Comparison of ENCODE assay signal across 12 mouse cellular contexts in genomic region chr4:102856086-102856485, GRCm38 (mm10).
DNase-seq lines count a peak whose midpoint lies in the region; ATAC-seq and TF ChIP-seq lines count a peak whose summit lies in the region.
"Had no signal": no experiment of that assay in that cellular context is flagged by ENCODE, and none has a peak within 500 bp of the region (broad histone marks: within the 10 kb centered on the region; RNA-seq: fewer than 3 reads in every experiment).

No protein-coding gene starts in this region.

- H3K4me1 ChIP-seq in forebrain, embryonic 11.5 days (replicated peaks; ENCODE audit: control insufficient read depth, insufficient read depth, low read length): peaks cover 4% of the 10 kb centered on the region; the same call in 1 of the 2 replicates
- H3K4me1 ChIP-seq in hindbrain, postnatal 0 days (ENCODE audit: insufficient read depth, low read length): peaks cover 13% of the 10 kb centered on the region; the same call in 1 of the 2 replicates
- H3K4me1 ChIP-seq in olfactory bulb, adult 2 months (ENCODE audit: control insufficient read depth, insufficient read depth, low read length): peaks cover 13% of the 10 kb centered on the region
- H3K4me1 ChIP-seq: liver, embryonic 13.5 days; megakaryocyte, embryonic 14.5 days had no signal

- no peak overlapping the region for H3K4me3 ChIP-seq in forebrain, embryonic 11.5 days (ENCODE audit: low read depth, low read length)
- H3K4me3 ChIP-seq in hindbrain, postnatal 0 days (ENCODE audit: low read length): no peak overlapping the region
- H3K4me3 ChIP-seq in olfactory bulb, adult 2 months (ENCODE audit: insufficient read depth, low read depth, low read length): no peak overlapping the region
- H3K4me3 ChIP-seq: liver, embryonic 13.5 days; megakaryocyte, embryonic 14.5 days had no signal

- 0 out of 2 replicates have a peak overlapping the region, but pooled peaks have one; percentile 2 for H3K4me2 ChIP-seq in forebrain, embryonic 11.5 days (ENCODE audit: low read depth, low read length, severe bottlenecking)
- no peak overlapping the region for H3K4me2 ChIP-seq in hindbrain, postnatal 0 days (ENCODE audit: low read depth, low read length)
- H3K4me2 ChIP-seq: liver, embryonic 13.5 days had no signal

- TF ChIP-seq CTCF in hindbrain, postnatal 0 days (IDR thresholded peaks at IDR 0.05; ENCODE audit: low read depth): no peak
- no peak for TF ChIP-seq CTCF in olfactory bulb, adult 2 months (IDR thresholded peaks at IDR 0.05; ENCODE audit: insufficient read depth, low read depth, low read length)

- H3K27me3 ChIP-seq in forebrain, embryonic 11.5 days (ENCODE audit: control insufficient read depth, insufficient read depth, low read length): no peaks in the 10 kb centered on the region
- no peaks in the 10 kb centered on the region for H3K27me3 ChIP-seq in hindbrain, postnatal 0 days (ENCODE audit: insufficient read depth, low read length)
- H3K27me3 ChIP-seq: liver, embryonic 13.5 days; megakaryocyte, embryonic 14.5 days had no signal

- no peak for ATAC-seq in forebrain, embryonic 11.5 days (replicated peaks; ENCODE audit: low FRiP score)
- ATAC-seq in hindbrain, postnatal 0 days: 0 out of 2 replicates have a peak, but pooled peaks have one; percentile 18

- no peak for TF ChIP-seq POLR2A in olfactory bulb, adult 2 months (IDR thresholded peaks at IDR 0.05; ENCODE audit: insufficient read depth, low read depth, low read length)

- DNase-seq in layer of hippocampus, adult 18-20 months (ENCODE audit: low spot score in 2 of 2): peak; percentile 55 to 70
- no peak for DNase-seq in layer of hippocampus, postnatal 10 days (ENCODE audit: low spot score in 2 of 2)
- DNase-seq in forebrain, embryonic 11.5 days (ENCODE audit: low spot score): peak; percentile 50
- peak; percentile 19 for DNase-seq in hindbrain, postnatal 0 days (ENCODE audit: low spot score)
- DNase-seq in cerebellum, adult 18-20 months: no peak
- no peak for DNase-seq in kidney, postnatal 25 days
- DNase-seq in embryo, embryonic 11 days: no peak
- DNase-seq: cerebellum, adult 11-12 months; liver, embryonic 13.5 days had no signal

- no peak overlapping the region for H3K9ac ChIP-seq in forebrain, embryonic 11.5 days (ENCODE audit: low read length)
- no peak overlapping the region for H3K9ac ChIP-seq in hindbrain, postnatal 0 days (replicated peaks; ENCODE audit: low read length)
- H3K9ac ChIP-seq: liver, embryonic 13.5 days had no signal

- 10% methylated on average over 7 of the region's 7 CpGs for WGBS in forebrain, embryonic 11.5 days
- 29% methylated on average over 7 of the region's 7 CpGs for WGBS in hindbrain, postnatal 0 days
- 22% methylated on average over 7 of the region's 7 CpGs for WGBS in olfactory bulb, adult 2 months

- no peaks in the 10 kb centered on the region for H3K9me3 ChIP-seq in forebrain, embryonic 11.5 days (ENCODE audit: control insufficient read depth, low read length)
- no peaks in the 10 kb centered on the region for H3K9me3 ChIP-seq in hindbrain, postnatal 0 days (ENCODE audit: low read length)
- H3K9me3 ChIP-seq: liver, embryonic 13.5 days had no signal

- no peak overlapping the region for H3K27ac ChIP-seq in forebrain, embryonic 11.5 days (ENCODE audit: low read depth, low read length)
- peak overlapping the region; percentile 26; the same call in 1 of the 2 replicates for H3K27ac ChIP-seq in hindbrain, postnatal 0 days
- peak overlapping the region; percentile 85 for H3K27ac ChIP-seq in olfactory bulb, adult 2 months (ENCODE audit: insufficient read depth, low read depth, low read length)
- H3K27ac ChIP-seq: kidney, postnatal 0 days; liver, embryonic 13.5 days had no signal

- no peaks in the 10 kb centered on the region for H3K36me3 ChIP-seq in forebrain, embryonic 11.5 days (ENCODE audit: control insufficient read depth, insufficient read depth, low read length)
- no peaks in the 10 kb centered on the region for H3K36me3 ChIP-seq in hindbrain, postnatal 0 days (ENCODE audit: insufficient read depth, low read length)
- H3K36me3 ChIP-seq: liver, embryonic 13.5 days had no signal

Comparison
In these comparisons a context has a peak if more than half of its experiments do, and no peak if none do; other contexts are left out.
1. DNase-seq: peak in layer of hippocampus, adult 18-20 months (2 of 2), forebrain, embryonic 11.5 days (single experiment) and hindbrain, postnatal 0 days (single experiment); none in layer of hippocampus, postnatal 10 days (0 of 2), cerebellum, adult 18-20 months (0 of 2), kidney, postnatal 25 days (0 of 2) and embryo, embryonic 11 days (single experiment).